Mouse (Mus musculus) neural tube, embryonic 11.5 days (tissue): ENCODE measurements around the gene Gm29776. TPM values are rescaled to one million over a fixed set of nuclear protein-coding genes. Genes with fewer than 3 reads are reported as not detected.
A peak's percentile ranks its signal among the peaks of the same experiment; 100 is the strongest.

Source experiments
- ATAC-seq: fragments of 200-750 bp; cut with Nextera tagmentation; 2 replicates; pipeline ENCODE4 v1.8.0; 2017; ENCODE audit warnings: moderate number of reproducible peaks, mild to moderate bottlenecking, moderate TSS enrichment, moderate library complexity; ENCODE audit not compliant: insufficient read depth, low FRiP score, low TSS enrichment
- DNase-seq: peaks from one replicate; pipeline ENCODE4 v3.0.0-alpha.2; 2015; ENCODE audit warnings: low spot score
- H3K27ac ChIP-seq: fragments of 300-500 bp; sonication (generic); 2 replicates; pipeline ENCODE4 v1.5.1; 2014; ENCODE audit warnings: low read depth, mild to moderate bottlenecking, low read length
- H3K27me3 ChIP-seq: fragments of 300-500 bp; sonication (generic); 2 replicates; pipeline ENCODE4 v1.6.1; 2014; ENCODE audit warnings: mild to moderate bottlenecking, low read length, mixed read lengths; ENCODE audit not compliant: control insufficient read depth, insufficient read depth
- H3K36me3 ChIP-seq: fragments of 300-500 bp; sonication (generic); 2 replicates; pipeline ENCODE4 v1.6.1; 2014; ENCODE audit warnings: mild to moderate bottlenecking, low read length, moderate library complexity, mixed read lengths; ENCODE audit not compliant: control insufficient read depth, insufficient read depth
- H3K4me1 ChIP-seq: fragments of 300-500 bp; sonication (generic); 2 replicates; pipeline ENCODE4 v1.6.1; 2014; ENCODE audit warnings: low read length, mixed read lengths; ENCODE audit not compliant: control insufficient read depth, insufficient read depth
- H3K4me2 ChIP-seq: fragments of 300-500 bp; sonication (generic); 2 replicates; pipeline ENCODE4 v1.6.1; 2014; ENCODE audit warnings: low read depth, mild to moderate bottlenecking, moderate library complexity
- H3K4me3 ChIP-seq: fragments of 300-500 bp; sonication (generic); 2 replicates; pipeline ENCODE4 v1.5.1; 2014; ENCODE audit warnings: low read depth, low read length
- H3K9ac ChIP-seq: fragments of 300-500 bp; sonication (generic); 2 replicates; pipeline ENCODE4 v1.6.1; 2014; ENCODE audit warnings: mild to moderate bottlenecking, low read length
- H3K9me3 ChIP-seq: fragments of 300-500 bp; sonication (generic); 2 replicates; pipeline ENCODE4 v1.6.1; 2016; ENCODE audit warnings: low read length; ENCODE audit not compliant: control insufficient read depth
- WGBS: fragments of 180-500 bp; shearing (Covaris S2); extraction: QIAGEN DNeasy Blood & Tissue Kit; methylation state at CpG from one replicate; pipeline ENCODE4 v1.1.7; 2014; 5-methylcytosine and 5-hydroxymethylcytosine counted together
- polyA plus RNA-seq: library from polyadenylated mRNA; unstranded; fragments of >200 nt; fragmentation: Nextera tagmentation; extraction: Ambion mirVana; gene quantifications from 2 replicates; pipeline ENCODE4 v1.2.1, GENCODE M21; 2014

The Gm29776 gene
- polyA plus RNA-seq, 1 experiment from 2014 or later: 0.16 TPM

DNA sequence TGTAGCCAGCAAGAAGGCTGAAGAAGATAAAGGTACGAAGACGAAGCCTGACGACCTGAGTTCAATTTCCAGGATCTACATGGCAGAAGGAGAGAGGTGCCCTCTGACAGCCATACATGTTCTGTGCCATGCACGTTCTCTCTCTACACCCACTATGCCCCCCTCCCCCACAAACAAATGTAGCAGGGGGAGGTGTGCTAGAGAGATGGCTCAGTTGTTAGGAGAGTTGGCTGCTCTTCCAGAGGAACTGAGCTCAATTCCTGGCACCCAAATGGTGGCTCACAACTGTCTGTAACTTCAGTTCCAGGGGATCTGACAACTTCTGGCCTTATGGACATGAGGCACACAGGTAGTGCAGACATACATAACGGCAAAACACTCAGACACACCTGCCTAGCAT is 22.3 kb downstream of the Gm29776 start:
- Histone ChIP-seq H3K4me3 (no peak overlapping the region), H3K27me3 (no peaks in the 10 kb centered on the region), H3K27ac (no peak overlapping the region), H3K9me3 (no peaks in the 10 kb centered on the region), H3K36me3 (peaks cover 14% of the 10 kb centered on the region), H3K4me1 (no peaks in the 10 kb centered on the region), H3K4me2 (no peak overlapping the region), H3K9ac (no peak overlapping the region)
- DNase-seq (no peak), ATAC-seq (no peak)
- WGBS: 91% methylated on average over 5 of the region's 5 CpGs

- no peak overlapping the region for H3K9ac ChIP-seq
- WGBS: 90% methylated on average over 2 of the region's 2 CpGs
- no peak overlapping the region for H3K4me2 ChIP-seq
- no peak for DNase-seq
- H3K36me3 ChIP-seq: peaks cover 14% of the 10 kb centered on the region
- H3K27ac ChIP-seq: no peak overlapping the region
- H3K9me3 ChIP-seq: no peaks in the 10 kb centered on the region
- H3K27me3 ChIP-seq: no peaks in the 10 kb centered on the region
- H3K4me1 ChIP-seq: no peaks in the 10 kb centered on the region
- H3K4me3 ChIP-seq: no peak overlapping the region
- ATAC-seq: no peak
Measured at GRCm38 (mm10) chr14:54674317-54674716, 24.3 kb downstream of the Gm29776 start.

GRCm38 (mm10) chr14:54669381-54669780 is 29.3 kb downstream of the Gm29776 start:
- Histone ChIP-seq H3K9ac (no peak overlapping the region), H3K4me1 (no peaks in the 10 kb centered on the region), H3K36me3 (peaks cover 27% of the 10 kb centered on the region), H3K27me3 (no peaks in the 10 kb centered on the region), H3K4me3 (no peak overlapping the region), H3K27ac (no peak overlapping the region), H3K9me3 (no peaks in the 10 kb centered on the region), H3K4me2 (no peak overlapping the region)
- 75% methylated on average over 4 of the region's 4 CpGs for WGBS
- DNase-seq (peak; percentile 46), ATAC-seq (no peak)

- Histone ChIP-seq H3K9ac (no peak overlapping the region), H3K27me3 (no peaks in the 10 kb centered on the region), H3K4me1 (no peaks in the 10 kb centered on the region), H3K4me2 (no peak overlapping the region), H3K9me3 (no peaks in the 10 kb centered on the region), H3K36me3 (peaks cover 37% of the 10 kb centered on the region), H3K4me3 (no peak overlapping the region), H3K27ac (no peak overlapping the region)
- ATAC-seq: no peak
- 91% methylated on average over 10 of the region's 10 CpGs for WGBS
- DNase-seq: no peak
Measured at GRCm38 (mm10) chr14:54664477-54665222, 34.0 kb downstream of the Gm29776 start.

DNA sequence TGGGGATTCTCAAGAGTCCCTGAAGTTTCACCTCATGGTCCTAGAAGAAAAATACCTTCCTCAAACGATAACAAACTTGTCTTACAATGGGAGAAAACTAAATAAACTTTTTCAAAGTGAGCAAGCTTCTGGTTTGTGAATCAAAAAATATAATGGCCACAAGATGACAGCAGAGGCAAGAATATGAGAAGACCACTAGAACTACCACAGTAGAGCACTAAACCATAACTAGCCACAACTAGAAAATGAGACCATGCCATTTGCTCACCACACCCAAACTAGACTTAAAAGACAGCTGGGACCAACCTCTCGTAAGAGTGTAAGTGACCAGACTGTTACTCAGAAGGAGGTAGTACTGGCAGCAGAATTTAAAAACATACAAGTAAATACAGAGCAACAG is 38.6 kb downstream of the Gm29776 start:
- DNase-seq: no peak

DNA sequence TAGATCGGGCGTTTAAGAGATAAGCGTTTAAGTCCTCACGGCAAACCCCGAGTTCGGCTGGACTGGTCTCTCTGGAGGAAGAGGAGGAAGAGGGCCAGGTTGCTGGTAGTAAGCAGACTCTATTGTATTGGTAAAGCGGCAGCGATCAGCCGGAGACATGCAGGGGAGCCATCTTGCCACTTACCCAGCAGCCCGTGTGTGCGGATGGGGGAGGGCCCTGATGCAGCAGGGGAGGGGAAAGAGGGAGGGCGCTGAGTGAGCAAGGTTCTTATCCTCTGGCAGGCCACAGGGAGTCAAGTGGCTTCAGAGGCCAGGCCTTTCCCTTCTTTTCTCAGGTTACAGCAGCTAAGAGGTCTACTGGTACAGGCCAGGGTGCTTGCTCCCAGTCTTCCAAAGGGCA is 45.1 kb downstream of the Gm29776 start:
- H3K4me1 ChIP-seq: peaks cover 9% of the 10 kb centered on the region; the same call in 1 of the 2 replicates
- no peak overlapping the region; the same call in 1 of the 2 replicates for H3K27ac ChIP-seq
- H3K4me3 ChIP-seq: peak overlapping the region; percentile 58
- H3K9me3 ChIP-seq: no peaks in the 10 kb centered on the region
- peak overlapping the region; percentile 69 for H3K4me2 ChIP-seq
- DNase-seq (peak; percentile 87), ATAC-seq (peak; percentile 79)
- WGBS: under 1% methylated on average over 12 of the region's 12 CpGs
- peak overlapping the region; percentile 70 for H3K9ac ChIP-seq
- no peaks in the 10 kb centered on the region for H3K27me3 ChIP-seq
- H3K36me3 ChIP-seq: peaks cover 25% of the 10 kb centered on the region

More for the DNA sequence above, 38.6 kb downstream of the Gm29776 start:
- Histone ChIP-seq H3K4me1 (no peaks in the 10 kb centered on the region), H3K9me3 (no peaks in the 10 kb centered on the region), H3K4me3 (no peak overlapping the region), H3K27ac (no peak overlapping the region), H3K9ac (no peak overlapping the region), H3K36me3 (peaks cover 29% of the 10 kb centered on the region), H3K27me3 (no peaks in the 10 kb centered on the region), H3K4me2 (no peak overlapping the region)
- ATAC-seq: no peak
- 88% methylated on average over 2 of the region's 2 CpGs for WGBS

DNA sequence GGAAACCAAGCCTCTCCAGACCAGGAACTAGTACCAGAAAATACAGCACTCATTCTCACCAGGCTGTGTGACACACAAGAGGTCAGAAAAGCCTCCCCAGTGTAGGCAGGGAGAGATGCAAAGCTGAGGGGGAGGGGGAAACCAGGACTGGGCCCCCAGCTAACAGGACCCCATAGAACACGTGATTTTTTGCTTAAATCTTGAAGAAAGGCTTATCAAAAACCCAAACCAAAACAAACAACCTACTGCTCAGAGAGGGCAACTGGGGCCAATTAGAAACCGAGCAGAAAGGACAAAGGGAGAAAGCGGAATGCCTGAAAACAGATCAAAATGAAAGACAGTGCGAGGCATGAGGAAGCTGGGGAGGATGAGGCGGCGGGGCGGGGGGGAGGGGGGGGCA is 45.8 kb downstream of the Gm29776 start:
- DNase-seq: no peak
- peak overlapping the region; percentile 58 for H3K4me3 ChIP-seq
- no peak overlapping the region; the same call in 1 of the 2 replicates for H3K27ac ChIP-seq
- H3K9ac ChIP-seq: peak overlapping the region; percentile 70
- H3K27me3 ChIP-seq: no peaks in the 10 kb centered on the region
- peaks cover 27% of the 10 kb centered on the region for H3K36me3 ChIP-seq
- peaks cover 9% of the 10 kb centered on the region; the same call in 1 of the 2 replicates for H3K4me1 ChIP-seq
- H3K4me2 ChIP-seq: peak overlapping the region; percentile 69
- 1% methylated on average over 6 of the region's 7 CpGs for WGBS
- ATAC-seq: peak; percentile 11; the same call in 1 of the 2 replicates
- no peaks in the 10 kb centered on the region for H3K9me3 ChIP-seq

- WGBS: 76% methylated on average over 4 of the region's 4 CpGs
- H3K36me3 ChIP-seq: peaks cover 27% of the 10 kb centered on the region
- no peaks in the 10 kb centered on the region for H3K9me3 ChIP-seq
- DNase-seq (no peak), ATAC-seq (no peak)
- peaks cover 9% of the 10 kb centered on the region; the same call in 1 of the 2 replicates for H3K4me1 ChIP-seq
- H3K27me3 ChIP-seq: no peaks in the 10 kb centered on the region
- no peak overlapping the region; the same call in 1 of the 2 replicates for H3K4me2 ChIP-seq
- no peak overlapping the region for H3K27ac ChIP-seq
- no peak overlapping the region for H3K9ac ChIP-seq
- no peak overlapping the region for H3K4me3 ChIP-seq
Measured at GRCm38 (mm10) chr14:54651556-54651955, 47.1 kb downstream of the Gm29776 start.
